Mouse (Mus musculus) adrenal gland, postnatal 25 days (tissue): ENCODE results near the gene Zfp36l2. TPM values are rescaled to one million over a fixed set of nuclear protein-coding genes. Genes with fewer than 3 reads are reported as not detected.

Experiments
- DNase-seq: peaks from one replicate; pipeline ENCODE4 v3.0.0; 2021; ENCODE audit warnings: mixed read lengths
- total RNA-seq: library from RNA; stranded (reverse); gene quantifications from 2 replicates; pipeline ENCODE4 v1.2.3, GENCODE M21; 2021

Gene Zfp36l2
- total RNA-seq, 1 experiment from 2014 or later, result 52.0 TPM

- no peak for DNase-seq
Measured at GRCm38 (mm10) chr17:84151306-84151705, 36.4 kb downstream of the Zfp36l2 start.

DNA sequence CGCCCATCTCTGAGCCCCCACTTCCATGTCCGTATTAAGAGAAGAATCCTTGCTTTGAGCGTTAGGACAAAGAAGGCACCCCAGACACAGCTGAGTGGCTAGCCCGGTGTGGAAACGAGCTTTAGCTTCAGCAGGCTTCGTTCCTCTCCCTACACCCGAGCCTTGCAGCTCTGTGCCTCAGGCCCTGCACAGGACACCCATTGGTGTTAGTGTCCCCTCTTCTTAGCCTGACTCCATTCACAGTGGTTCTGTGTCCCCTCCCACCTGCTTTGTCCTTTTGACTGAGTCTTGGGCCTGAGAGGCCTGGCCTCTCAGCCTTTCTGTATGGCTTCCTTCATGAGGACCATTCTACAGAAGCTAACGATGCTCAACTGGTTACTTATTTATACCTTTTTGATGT lies 37.5 kb downstream of the Zfp36l2 start:
- no peak for DNase-seq

GRCm38 (mm10) chr17:84149566-84149965 lies 38.2 kb downstream of the Zfp36l2 start:
- DNase-seq, result no peak

GRCm38 (mm10) chr17:84148499-84149484 lies 39.0 kb downstream of the Zfp36l2 start:
- peak; percentile 79 for DNase-seq

DNA sequence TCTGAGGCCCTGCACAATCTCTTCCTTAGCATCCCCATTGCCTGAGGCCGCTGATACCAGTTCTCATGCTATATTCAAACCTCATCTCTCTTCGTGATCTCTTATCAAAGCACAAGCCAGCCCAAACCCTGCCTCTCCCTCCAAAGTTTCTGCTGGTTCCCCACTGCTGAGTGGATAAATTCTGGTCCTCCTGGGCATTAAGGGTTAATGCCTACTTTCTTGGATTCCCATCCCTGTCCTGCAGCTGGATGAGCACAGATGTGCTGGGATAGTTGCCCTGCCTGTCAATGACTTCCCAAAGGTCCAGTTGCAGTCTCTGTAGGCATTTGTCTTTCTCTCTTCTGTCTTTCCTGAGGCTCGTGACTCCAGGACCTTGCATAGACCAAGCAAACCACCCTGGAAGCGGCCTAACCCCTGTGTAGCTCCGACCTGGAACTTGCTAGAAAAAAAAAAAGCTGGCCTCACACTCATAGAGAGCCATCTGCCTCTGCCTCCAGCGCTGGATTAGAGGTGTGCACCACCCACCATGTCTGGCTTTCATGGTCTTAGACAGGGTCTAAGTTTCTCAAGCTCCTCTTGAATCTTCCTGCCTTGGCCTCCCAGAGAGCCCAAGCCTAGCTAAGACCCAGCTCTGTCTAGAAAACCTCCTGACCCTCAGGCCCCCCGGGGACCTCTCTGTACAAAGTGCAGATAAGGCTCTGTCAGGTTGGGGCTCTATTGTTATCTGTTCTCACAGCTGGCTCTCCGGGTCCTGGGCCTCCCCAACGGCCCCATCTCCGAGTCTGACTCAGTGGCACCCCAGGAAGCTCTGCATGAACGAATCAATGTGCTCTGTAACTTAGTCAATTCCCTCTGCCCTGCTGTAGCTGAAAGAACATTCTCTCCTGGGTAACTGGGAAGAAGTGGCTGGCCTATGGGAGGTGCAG lies 40.3 kb downstream of the Zfp36l2 start:
- no peak for DNase-seq

DNA sequence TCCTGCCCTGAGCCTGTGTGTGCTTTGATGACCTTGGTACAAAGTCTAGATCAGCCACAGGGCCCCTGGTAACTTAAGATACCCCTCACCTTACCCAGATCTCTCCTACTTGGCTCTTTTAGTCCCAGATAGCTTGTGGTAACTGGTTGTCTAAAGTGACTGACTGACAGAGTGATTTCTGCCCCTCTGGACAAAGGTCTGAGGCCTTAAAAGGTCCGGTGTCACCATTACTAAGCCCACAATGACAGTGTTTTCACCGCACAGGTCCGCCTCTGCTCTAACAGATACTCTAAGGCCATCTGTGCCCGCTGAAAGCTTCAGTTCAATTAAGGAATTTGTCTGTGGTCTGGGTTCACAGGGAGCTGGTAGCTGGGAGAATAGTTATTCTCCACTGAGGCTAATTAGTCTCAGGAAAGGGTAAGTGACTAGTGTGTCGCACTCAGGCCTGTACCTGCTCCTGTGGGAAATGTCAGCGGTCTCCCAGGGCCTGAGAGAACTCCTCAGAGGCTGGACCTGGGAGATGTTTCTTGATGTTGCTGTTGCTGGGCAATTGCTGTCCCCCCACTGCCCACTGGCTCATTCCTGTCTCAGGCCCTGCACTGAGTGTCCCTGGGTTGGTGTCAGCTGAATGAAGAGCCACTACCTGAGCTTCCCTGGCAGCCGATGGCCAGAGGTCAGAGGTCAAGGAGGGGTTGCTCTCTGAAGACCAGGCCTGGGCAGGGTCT lies 41.1 kb downstream of the Zfp36l2 start:
- no peak for DNase-seq

GRCm38 (mm10) chr17:84145826-84146287 lies 41.9 kb downstream of the Zfp36l2 start:
- peak; percentile 23 for DNase-seq

GRCm38 (mm10) chr17:84144762-84145599 lies 42.8 kb downstream of the Zfp36l2 start:
- DNase-seq, result no peak

GRCm38 (mm10) chr17:84144130-84144529 lies 43.6 kb downstream of the Zfp36l2 start:
- no peak for DNase-seq

- no peak for DNase-seq
Measured at GRCm38 (mm10) chr17:84143219-84143844, 44.4 kb downstream of the Zfp36l2 start.

DNA sequence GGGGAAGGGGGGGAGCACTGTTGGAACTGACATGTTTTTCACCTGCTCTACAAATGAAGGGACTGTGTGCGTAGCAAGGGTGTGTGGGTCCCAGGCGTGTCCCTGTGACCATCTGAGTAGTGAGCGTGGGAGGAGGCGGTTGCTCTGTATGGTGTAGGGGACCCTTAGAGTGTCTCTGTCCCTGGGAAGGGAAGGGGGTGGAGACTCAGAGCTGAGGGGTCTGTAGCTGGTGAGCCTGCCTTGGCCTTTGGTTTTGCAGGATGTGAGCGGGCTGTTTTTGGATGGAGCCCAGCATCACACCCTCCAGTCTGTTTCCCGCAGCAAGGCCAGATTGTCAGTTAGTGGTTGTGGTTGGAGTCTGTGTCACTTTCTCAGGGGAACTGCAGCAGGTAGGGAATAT lies 46.1 kb downstream of the Zfp36l2 start:
- no peak for DNase-seq

DNA sequence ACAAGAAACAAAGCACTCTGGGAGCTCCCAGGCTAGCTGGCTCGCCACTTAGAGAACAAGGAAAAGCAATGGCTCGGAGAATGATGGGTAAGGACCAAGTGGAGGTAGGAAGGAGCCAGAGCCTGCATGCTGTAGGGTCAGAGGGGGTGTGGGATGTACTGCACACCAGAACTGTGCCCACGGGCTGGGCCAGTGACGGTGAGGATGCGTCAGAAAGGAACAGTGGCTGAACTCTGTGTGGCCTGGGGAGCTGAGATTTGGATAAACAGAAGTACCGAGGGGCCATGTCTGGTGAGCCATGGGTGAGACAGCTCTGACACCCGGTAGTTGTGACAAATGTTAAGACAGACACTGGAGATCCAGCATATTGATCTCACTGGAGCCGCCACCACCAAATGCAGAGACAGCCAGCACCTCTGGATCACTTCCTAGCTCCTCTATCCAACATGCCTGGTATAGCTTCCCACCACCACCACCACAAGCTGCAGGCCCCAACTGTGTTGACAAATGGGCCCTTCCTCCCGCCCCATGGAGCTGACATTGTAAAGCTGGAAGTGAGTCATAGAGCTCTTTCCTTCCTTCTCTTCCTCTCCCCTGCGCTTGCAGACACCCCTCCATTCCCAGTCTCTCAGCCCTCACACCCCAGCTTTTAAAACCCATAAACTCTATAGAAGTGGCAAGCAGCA lies 46.8 kb downstream of the Zfp36l2 start:
- no peak for DNase-seq

GRCm38 (mm10) chr17:84137393-84138171 lies 50.2 kb downstream of the Zfp36l2 start:
- no peak for DNase-seq

DNA sequence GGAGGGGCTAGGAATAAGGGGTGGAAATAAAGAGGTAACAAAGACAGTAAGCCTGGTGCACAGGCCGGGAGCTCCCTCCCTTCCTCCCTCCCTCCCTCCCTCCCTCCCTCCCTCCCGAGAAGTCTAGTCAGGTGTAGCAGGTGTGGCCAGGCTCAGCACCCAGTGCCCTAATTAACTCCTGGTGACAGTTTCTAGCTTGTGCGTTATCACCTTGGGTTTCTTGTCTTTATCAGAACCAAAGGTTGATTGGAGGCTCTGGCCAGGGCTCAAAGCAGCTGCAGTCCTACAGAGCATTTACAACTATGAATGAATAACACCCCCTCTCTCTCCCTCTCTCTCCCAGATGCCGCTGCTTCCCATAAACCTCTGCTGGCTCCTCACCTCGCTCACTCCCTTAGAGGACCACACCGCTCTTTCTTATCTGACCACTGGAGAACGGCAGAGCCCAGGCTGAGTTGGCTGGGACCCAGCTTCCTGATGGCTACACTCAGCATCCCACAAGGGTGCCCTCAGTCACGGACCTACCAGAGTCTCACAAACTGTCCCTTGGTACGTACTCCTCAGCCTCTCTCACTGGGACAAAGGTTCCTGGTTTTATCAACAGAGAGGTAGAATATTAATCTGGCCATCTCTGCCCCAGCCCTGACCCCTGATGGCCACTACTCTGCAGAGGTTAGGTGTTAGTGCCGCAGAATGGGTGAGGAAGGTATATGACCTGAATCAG lies 50.9 kb downstream of the Zfp36l2 start:
- no peak for DNase-seq

- no peak for DNase-seq
Measured at GRCm38 (mm10) chr17:84136217-84136616, 51.5 kb downstream of the Zfp36l2 start.

- no peak for DNase-seq
Measured at GRCm38 (mm10) chr17:84135243-84135642, 52.5 kb downstream of the Zfp36l2 start.
